Mouse (Mus musculus) CH12.LX (cell line): ENCODE measurements around the gene Brdt. TPM values are rescaled to one million over a fixed set of nuclear protein-coding genes. Genes with fewer than 3 reads are reported as not detected.

ENCODE experiments used
- DNase-seq: peaks from one replicate; pipeline ENCODE4 v3.0.0-alpha.2; 2013; ENCODE audit errors: extremely low read depth
- H3K27ac ChIP-seq: 2 replicates; pipeline ENCODE4 v1.5.1; 2012; ENCODE audit warnings: low read depth, mild to moderate bottlenecking, control low read depth, moderate library complexity; ENCODE audit not compliant: insufficient read depth
- H3K27me3 ChIP-seq: replicated peaks from 2 replicates; pipeline ENCODE3; 2012; ENCODE audit warnings: inconsistent platforms
- H3K36me3 ChIP-seq, 2 experiments: replicated peaks in 1 of 2; 2 replicates each; pipeline versions ENCODE3 to v1.6.1; 2012; ENCODE audit warnings: inconsistent platforms in 1 of 2, low read length in 1 of 2, mild to moderate bottlenecking in 1 of 2, mixed read lengths in 1 of 2, moderate library complexity in 1 of 2; ENCODE audit not compliant: control insufficient read depth in 1 of 2, insufficient read depth in 1 of 2
- H3K4me1 ChIP-seq, 2 experiments: 2 replicates each; pipeline ENCODE4 v1.6.1; 2012; ENCODE audit warnings: inconsistent platforms in 1 of 2, moderate library complexity in 1 of 2; ENCODE audit not compliant: insufficient read depth in 2 of 2, control insufficient read depth in 1 of 2
- H3K4me2 ChIP-seq: 2 replicates; pipeline ENCODE4 v1.6.1; 2012; ENCODE audit warnings: low read depth, mild to moderate bottlenecking, control low read depth; ENCODE audit not compliant: poor library complexity, insufficient read depth, severe bottlenecking
- H3K4me3 ChIP-seq, 3 experiments: fragments of 150-350 bp in 1 of 3; sonication (generic) in 1 of 3; replicated peaks in 1 of 3; 2 replicates each; pipeline versions ENCODE3 to v1.5.1; 2011 to 2012; ENCODE audit warnings: low read depth in 2 of 3, low read length in 2 of 3, mild to moderate bottlenecking in 2 of 3, moderate library complexity in 2 of 3, control low read depth in 1 of 3, improper control_type of control experiment in 1 of 3, inconsistent platforms in 1 of 3, mixed read lengths in 1 of 3; ENCODE audit not compliant: poor library complexity in 1 of 3
- H3K79me2 ChIP-seq: replicated peaks from 2 replicates; pipeline ENCODE4 v1.6.1; 2012; ENCODE audit warnings: mild to moderate bottlenecking, moderate library complexity; ENCODE audit not compliant: control insufficient read depth, poor library complexity, insufficient read depth, severe bottlenecking; ENCODE audit errors: extremely low read depth
- H3K9ac ChIP-seq: 2 replicates; pipeline ENCODE4 v1.6.1; 2012; ENCODE audit warnings: low read depth, mild to moderate bottlenecking, control low read depth, moderate library complexity; ENCODE audit not compliant: insufficient read depth
- H3K9me3 ChIP-seq: replicated peaks from 2 replicates; pipeline ENCODE3; 2012; ENCODE audit warnings: low read length, inconsistent platforms, mixed read lengths
- BHLHE40 ChIP-seq: IDR thresholded peaks from 2 replicates; pipeline ENCODE4 v1.6.1; 2011; ENCODE audit warnings: mild to moderate bottlenecking, low read depth, low read length, improper control_type of control experiment
- CHD1 ChIP-seq: IDR thresholded peaks from 2 replicates; pipeline ENCODE4 v1.6.1; 2012; ENCODE audit warnings: low read depth, low read length, improper control_type of control experiment, inconsistent platforms
- CHD2 ChIP-seq: IDR thresholded peaks from 2 replicates; pipeline ENCODE4 v1.6.1; 2011; ENCODE audit warnings: low read length, improper control_type of control experiment
- EP300 ChIP-seq: IDR thresholded peaks from 2 replicates; pipeline ENCODE4 v1.6.1; 2011; ENCODE audit warnings: low read length, improper control_type of control experiment
- ETS1 ChIP-seq: conservative IDR thresholded peaks from 2 replicates; pipeline ENCODE4 v1.6.1; 2012; ENCODE audit warnings: low read depth, mild to moderate bottlenecking, inconsistent platforms, low read length, improper control_type of control experiment, moderate library complexity
- HCFC1 ChIP-seq: IDR thresholded peaks from 2 replicates; pipeline ENCODE4 v1.6.1; 2012; ENCODE audit warnings: low read depth, mild to moderate bottlenecking, inconsistent platforms, low read length, improper control_type of control experiment
- JUND ChIP-seq: conservative IDR thresholded peaks from 2 replicates; pipeline ENCODE4 v1.6.1; 2011; ENCODE audit warnings: low read depth, low read length, improper control_type of control experiment
- MAX ChIP-seq: IDR thresholded peaks from 2 replicates; pipeline ENCODE4 v1.6.1; 2011; ENCODE audit warnings: low read length, improper control_type of control experiment
- MAZ ChIP-seq: IDR thresholded peaks from 2 replicates; pipeline ENCODE4 v1.6.1; 2012; ENCODE audit warnings: low read depth, mild to moderate bottlenecking, inconsistent platforms, low read length, improper control_type of control experiment, moderate library complexity
- MEF2A ChIP-seq: IDR thresholded peaks from 2 replicates; pipeline ENCODE4 v1.6.1; 2014; ENCODE audit warnings: low read depth, mild to moderate bottlenecking, inconsistent platforms, low read length, improper control_type of control experiment, borderline replicate concordance
- MXI1 ChIP-seq: IDR thresholded peaks from 2 replicates; pipeline ENCODE4 v1.6.1; 2011; ENCODE audit warnings: mild to moderate bottlenecking, low read depth, low read length, improper control_type of control experiment
- NRF1 ChIP-seq: IDR thresholded peaks from 2 replicates; pipeline ENCODE4 v1.6.1; 2014; ENCODE audit warnings: low read depth, mild to moderate bottlenecking, inconsistent platforms, low read length, improper control_type of control experiment, moderate library complexity
- PAX5 ChIP-seq: IDR thresholded peaks from 2 replicates; pipeline ENCODE4 v1.6.1; 2012; ENCODE audit warnings: low read length, inconsistent platforms, mixed read lengths
- RCOR1 ChIP-seq: conservative IDR thresholded peaks from 2 replicates; pipeline ENCODE4 v1.6.1; 2012; ENCODE audit warnings: low read depth, mild to moderate bottlenecking, inconsistent platforms, low read length, improper control_type of control experiment
- USF1 ChIP-seq: IDR thresholded peaks from 2 replicates; pipeline ENCODE4 v1.6.1; 2014; ENCODE audit warnings: low read depth, mild to moderate bottlenecking, inconsistent platforms, low read length, improper control_type of control experiment
- USF2 ChIP-seq: conservative IDR thresholded peaks from 2 replicates; pipeline ENCODE4 v1.6.1; 2011; ENCODE audit warnings: low read depth, low read length, improper control_type of control experiment
- ZC3H11A ChIP-seq: IDR thresholded peaks from 2 replicates; pipeline ENCODE4 v1.6.1; 2012; ENCODE audit warnings: low read depth, mild to moderate bottlenecking, inconsistent platforms, low read length, improper control_type of control experiment
- ZKSCAN1 ChIP-seq: IDR thresholded peaks from 2 replicates; pipeline ENCODE4 v1.6.1; 2012; ENCODE audit warnings: low read depth, inconsistent platforms, low read length, improper control_type of control experiment, borderline replicate concordance
- ZMIZ1 ChIP-seq: IDR thresholded peaks from 2 replicates; pipeline ENCODE4 v1.6.1; 2012; ENCODE audit warnings: low read depth, mild to moderate bottlenecking, inconsistent platforms, low read length, improper control_type of control experiment
- dilution Hi-C: fragments of 300-500 bp; cut with MboI; formaldehyde crosslinking; loops from 2 replicates; pipeline ENCODE4 v1.14.3; 2020; ENCODE audit warnings: low sequenced_read_pairs; ENCODE audit not compliant: extremely low pct_unique_long_range_greater_than_20kb, extremely low pct_ligation_motif_present
- in situ Hi-C: fragments of 300-500 bp; cut with MboI; formaldehyde crosslinking; loops from 3 replicates; pipeline ENCODE4 v1.14.3; 2019; ENCODE audit warnings: low sequenced_read_pairs, low pct_ligation_motif_present, low pct_unique_long_range_greater_than_20kb, mixed read lengths
- polyA plus RNA-seq: library from polyadenylated mRNA; unstranded; fragments of >175 nt; gene quantifications from 2 replicates; pipeline ENCODE4 v1.2.1, GENCODE M21; 2012; ENCODE audit warnings: low read depth; ENCODE audit not compliant: insufficient read length
- total RNA-seq, 2 experiments: library from RNA; depleted of rRNA; stranded (reverse); fragments of 300-350 nt in 1 of 2; fragments of >200 nt in 1 of 2; gene quantifications; 2 replicates each; pipeline ENCODE4 v1.2.3; 2012 to 2014

Brdt gene
- total and polyA plus RNA-seq, 3 experiments, result 0.56 to 0.98 (median 0.59) TPM

DNA sequence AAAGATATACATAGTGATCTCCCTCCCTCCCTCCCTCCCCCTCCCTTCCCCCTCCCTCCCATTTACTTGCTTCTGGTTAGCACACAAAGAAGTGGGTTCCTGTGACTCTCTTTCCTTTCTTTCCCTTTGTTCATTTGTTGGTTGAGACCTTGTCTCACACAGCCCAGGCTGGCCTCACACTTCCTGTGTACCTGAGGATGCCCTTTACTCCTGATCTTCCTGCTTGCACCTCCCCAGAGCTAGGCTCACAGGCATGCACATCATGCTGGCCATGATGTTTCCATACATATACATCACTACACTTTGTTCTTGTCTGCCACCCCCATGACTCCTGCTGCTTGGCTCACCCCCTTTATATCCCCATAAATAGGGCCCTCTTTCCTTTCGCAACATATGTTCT is 21.6 kb downstream of the Brdt start:
- no peak overlapping the region for H3K27ac ChIP-seq
- H3K4me3 ChIP-seq, result no peak overlapping the region
- H3K27me3 ChIP-seq, result no peaks in the 10 kb centered on the region
- no peaks in the 10 kb centered on the region for H3K36me3 ChIP-seq
- in situ Hi-C loops, result no loop called here
- H3K9me3 ChIP-seq, result no peaks in the 10 kb centered on the region
- DNase-seq, result no peak
- TF ChIP-seq RCOR1, result no peak
- TF ChIP-seq ETS1, result no peak
- no peak for TF ChIP-seq JUND
- peaks cover 0 to 31% of the 10 kb centered on the region in 2 experiments; a peak in 2 of 4 replicates for H3K4me1 ChIP-seq
- dilution Hi-C loops, result no loop called here
- H3K4me2 ChIP-seq, result no peak overlapping the region
- H3K79me2 ChIP-seq, result no peaks in the 10 kb centered on the region
- no peak overlapping the region for H3K9ac ChIP-seq

DNA sequence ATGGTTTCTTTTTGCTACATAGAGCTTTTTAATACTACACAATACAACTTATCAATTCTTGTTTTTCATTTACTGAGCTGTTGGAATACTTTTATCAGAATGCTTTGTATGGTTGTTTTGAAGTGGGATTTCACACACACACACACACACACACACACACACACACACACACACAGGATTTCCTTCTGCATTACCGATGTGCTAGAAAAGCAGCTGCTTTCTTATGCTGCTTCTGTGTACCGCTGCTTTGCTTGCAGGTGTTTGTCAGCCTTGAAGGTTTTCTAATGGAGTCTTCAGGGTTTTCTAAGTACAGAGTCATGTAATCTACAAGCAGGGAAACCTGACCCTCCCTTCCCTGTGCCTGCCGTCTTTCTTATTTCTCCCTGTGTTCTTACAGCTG is 23.0 kb downstream of the Brdt start:
- H3K9ac ChIP-seq, result no peak overlapping the region
- in situ Hi-C loops, result no loop called here
- no peak overlapping the region for H3K27ac ChIP-seq
- no peak for DNase-seq
- H3K9me3 ChIP-seq, result no peaks in the 10 kb centered on the region
- H3K27me3 ChIP-seq, result no peaks in the 10 kb centered on the region
- no peaks in the 10 kb centered on the region for H3K79me2 ChIP-seq
- no peaks in the 10 kb centered on the region for H3K36me3 ChIP-seq
- dilution Hi-C loops, result no loop called here
- no peak overlapping the region for H3K4me2 ChIP-seq
- TF ChIP-seq USF2, result no peak
- no peak for TF ChIP-seq JUND
- TF ChIP-seq EP300, result no peak
- no peak for TF ChIP-seq ZKSCAN1
- no peak for TF ChIP-seq BHLHE40
- TF ChIP-seq MEF2A, result no peak
- no peak for TF ChIP-seq USF1
- TF ChIP-seq HCFC1, result no peak
- no peak for TF ChIP-seq ZC3H11A
- TF ChIP-seq CHD2, result no peak
- TF ChIP-seq MAZ, result no peak
- no peak for TF ChIP-seq MXI1
- TF ChIP-seq NRF1, result no peak
- no peak for TF ChIP-seq ZMIZ1
- TF ChIP-seq CHD1, result no peak
- no peak for TF ChIP-seq PAX5
- TF ChIP-seq MAX, result no peak
- H3K4me3 ChIP-seq, result no peak overlapping the region
- H3K4me1 ChIP-seq, result peaks cover 0 to 38% of the 10 kb centered on the region in 2 experiments; a peak in 2 of 4 replicates
